Mouse (Mus musculus) lung, embryonic 16.5 days (tissue): ENCODE data around the gene Usp54. TPM values are rescaled to one million over a fixed set of nuclear protein-coding genes. Genes with fewer than 3 reads are reported as not detected.
A peak's percentile ranks its signal among the peaks of the same experiment; 100 is the strongest.

ENCODE experiments used
- ATAC-seq: fragments of 200-750 bp; cut with Nextera tagmentation; 2 replicates; pipeline ENCODE4 v1.8.0; 2017; ENCODE audit warnings: low read depth, mild to moderate bottlenecking, moderate library complexity
- H3K27ac ChIP-seq: fragments of 300-500 bp; sonication (generic); 2 replicates; pipeline ENCODE4 v1.5.1; 2014; ENCODE audit warnings: mild to moderate bottlenecking, control low read depth, low read length
- H3K27me3 ChIP-seq: fragments of 300-500 bp; sonication (generic); 2 replicates; pipeline ENCODE4 v1.6.1; 2014; ENCODE audit warnings: low read depth, low read length, mixed read lengths; ENCODE audit not compliant: control insufficient read depth, insufficient read depth
- H3K36me3 ChIP-seq: fragments of 300-500 bp; sonication (generic); 2 replicates; pipeline ENCODE4 v1.6.1; 2014; ENCODE audit warnings: low read length; ENCODE audit not compliant: control insufficient read depth, insufficient read depth
- H3K4me1 ChIP-seq: fragments of 300-500 bp; sonication (generic); replicated peaks from 2 replicates; pipeline ENCODE4 v1.6.1; 2014; ENCODE audit warnings: low read length, mixed read lengths; ENCODE audit not compliant: control insufficient read depth, insufficient read depth
- H3K4me2 ChIP-seq: fragments of 300-500 bp; sonication (generic); 2 replicates; pipeline ENCODE4 v1.6.1; 2014; ENCODE audit warnings: low read depth, low read length, control low read depth
- H3K4me3 ChIP-seq: fragments of 300-500 bp; sonication (generic); 2 replicates; pipeline ENCODE4 v1.5.1; 2014; ENCODE audit warnings: mild to moderate bottlenecking, low read length, control low read depth
- H3K9ac ChIP-seq: fragments of 300-500 bp; sonication (generic); 2 replicates; pipeline ENCODE4 v1.6.1; 2014; ENCODE audit warnings: low read length, control low read depth
- H3K9me3 ChIP-seq: fragments of 300-500 bp; sonication (generic); 2 replicates; pipeline ENCODE4 v1.6.1; 2016; ENCODE audit warnings: low read length; ENCODE audit not compliant: control insufficient read depth
- WGBS: fragments of 180-500 bp; shearing (Covaris S2); extraction: QIAGEN DNeasy Blood & Tissue Kit; methylation state at CpG from one replicate; pipeline ENCODE4 v1.1.7; 2014; 5-methylcytosine and 5-hydroxymethylcytosine counted together
- polyA plus RNA-seq: library from polyadenylated mRNA; unstranded; fragments of >200 nt; fragmentation: Nextera tagmentation; extraction: Ambion mirVana; gene quantifications from 2 replicates; pipeline ENCODE4 v1.2.1, GENCODE M21; 2015

Usp54 gene
- polyA plus RNA-seq, 1 experiment from 2014 or later, result 8.1 TPM

DNA sequence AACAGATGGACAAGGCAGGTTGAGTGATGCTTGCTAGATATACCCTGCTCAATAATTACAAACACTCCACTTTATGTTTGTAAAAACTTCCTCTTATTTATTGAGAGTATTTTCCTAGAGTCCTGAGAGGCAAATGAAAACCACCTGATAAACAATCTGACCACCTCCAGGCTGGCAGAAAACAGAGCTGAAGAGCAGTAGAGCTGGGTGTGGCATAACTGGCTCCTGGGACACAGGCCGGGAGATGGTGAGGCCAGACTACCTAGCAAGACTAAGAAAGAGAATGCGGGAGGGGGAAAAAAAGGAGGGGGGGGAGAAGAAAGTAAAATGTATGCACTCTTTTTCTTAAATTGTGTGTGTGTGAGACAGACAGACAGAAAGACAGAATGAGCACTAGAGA, 18.5 kb downstream of the Usp54 start:
- no peaks in the 10 kb centered on the region for H3K36me3 ChIP-seq
- no peaks in the 10 kb centered on the region for H3K4me1 ChIP-seq
- no peak overlapping the region for H3K4me2 ChIP-seq
- no peak overlapping the region for H3K4me3 ChIP-seq
- H3K27me3 ChIP-seq, result no peaks in the 10 kb centered on the region
- no peak overlapping the region for H3K9ac ChIP-seq
- no peak for ATAC-seq
- 81% methylated on average over 2 of the region's 2 CpGs for WGBS
- H3K27ac ChIP-seq, result no peak overlapping the region
- no peaks in the 10 kb centered on the region for H3K9me3 ChIP-seq

GRCm38 (mm10) chr14:20621903-20622302, 19.0 kb downstream of the Usp54 start:
- 83% methylated on average over 2 of the region's 2 CpGs for WGBS
- H3K27me3 ChIP-seq, result no peaks in the 10 kb centered on the region
- no peaks in the 10 kb centered on the region for H3K9me3 ChIP-seq
- no peak for ATAC-seq
- H3K4me3 ChIP-seq, result no peak overlapping the region
- no peaks in the 10 kb centered on the region for H3K36me3 ChIP-seq
- no peaks in the 10 kb centered on the region; the same call in 1 of the 2 replicates for H3K4me1 ChIP-seq
- no peak overlapping the region for H3K27ac ChIP-seq
- H3K4me2 ChIP-seq, result no peak overlapping the region
- H3K9ac ChIP-seq, result no peak overlapping the region

DNA sequence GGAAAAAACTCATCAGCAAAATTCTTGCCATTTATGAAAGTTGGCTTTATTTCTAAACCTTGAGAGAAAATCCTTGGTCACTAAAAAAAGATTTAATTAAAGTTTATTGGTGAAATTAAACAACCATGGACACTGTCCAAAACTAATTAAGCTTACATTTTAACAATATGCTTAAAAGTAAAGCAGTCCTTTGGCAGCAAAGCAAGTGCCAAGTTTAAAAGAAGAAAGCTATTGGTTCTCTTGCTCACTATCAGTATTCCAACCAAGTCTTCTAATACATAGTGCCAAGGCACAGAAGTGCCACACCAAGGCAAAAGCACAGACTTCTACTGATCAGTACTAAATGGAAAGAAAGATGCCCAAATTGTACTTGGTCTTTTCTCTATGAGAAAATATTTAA, 21.7 kb downstream of the Usp54 start:
- no peak for ATAC-seq
- no peaks in the 10 kb centered on the region for H3K9me3 ChIP-seq
- H3K4me1 ChIP-seq, result no peaks in the 10 kb centered on the region; the same call in 1 of the 2 replicates
- H3K9ac ChIP-seq, result no peak overlapping the region
- no peak overlapping the region for H3K4me2 ChIP-seq
- no peaks in the 10 kb centered on the region for H3K36me3 ChIP-seq
- no peak overlapping the region for H3K27ac ChIP-seq
- H3K4me3 ChIP-seq, result no peak overlapping the region
- no peaks in the 10 kb centered on the region for H3K27me3 ChIP-seq

DNA sequence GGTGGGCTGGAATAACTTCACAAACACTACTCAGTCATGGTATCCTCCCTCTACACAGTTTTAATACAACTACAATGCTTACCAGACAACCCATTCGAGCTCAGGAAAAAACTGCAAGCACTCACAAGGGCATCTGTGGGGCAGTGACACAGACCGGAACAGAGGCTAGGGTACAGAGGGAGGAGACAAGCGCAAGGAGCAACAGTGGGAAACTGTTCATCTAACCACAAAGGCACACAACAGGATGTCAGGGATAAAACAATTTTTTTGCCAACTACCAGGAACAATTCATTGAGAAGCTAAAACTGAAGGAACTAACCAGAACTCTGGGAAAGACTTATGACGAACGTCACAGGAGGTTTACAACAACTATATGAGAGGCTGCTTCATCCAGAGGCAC, 22.7 kb downstream of the Usp54 start:
- no peak; the same call in 1 of the 2 replicates for ATAC-seq
- no peak overlapping the region for H3K9ac ChIP-seq
- 69% methylated on average over 5 of the region's 5 CpGs for WGBS
- no peak overlapping the region for H3K4me3 ChIP-seq
- no peaks in the 10 kb centered on the region for H3K9me3 ChIP-seq
- no peaks in the 10 kb centered on the region; the same call in 1 of the 2 replicates for H3K4me1 ChIP-seq
- no peak overlapping the region for H3K27ac ChIP-seq
- no peaks in the 10 kb centered on the region for H3K27me3 ChIP-seq
- H3K36me3 ChIP-seq, result no peaks in the 10 kb centered on the region
- H3K4me2 ChIP-seq, result no peak overlapping the region

- Histone ChIP-seq H3K4me3 (no peak overlapping the region), H3K4me2 (no peak overlapping the region), H3K9me3 (no peaks in the 10 kb centered on the region), H3K36me3 (no peaks in the 10 kb centered on the region), H3K27me3 (no peaks in the 10 kb centered on the region), H3K27ac (no peak overlapping the region), H3K4me1 (no peaks in the 10 kb centered on the region; the same call in 1 of the 2 replicates), H3K9ac (no peak overlapping the region)
- WGBS, result 24% methylated on average over 2 of the region's 2 CpGs
- ATAC-seq, result no peak
These were observed 24.4 kb downstream of the Usp54 start for GRCm38 (mm10) chr14:20616421-20616820.

- WGBS, result 98% methylated on average over 2 of the region's 2 CpGs
- peaks cover 2% of the 10 kb centered on the region; the same call in 1 of the 2 replicates for H3K4me1 ChIP-seq
- H3K27me3 ChIP-seq, result no peaks in the 10 kb centered on the region
- H3K27ac ChIP-seq, result no peak overlapping the region
- no peak overlapping the region for H3K4me2 ChIP-seq
- H3K9me3 ChIP-seq, result no peaks in the 10 kb centered on the region
- no peak overlapping the region for H3K9ac ChIP-seq
- H3K36me3 ChIP-seq, result no peaks in the 10 kb centered on the region
- no peak overlapping the region for H3K4me3 ChIP-seq
- ATAC-seq, result no peak
These were observed 25.8 kb downstream of the Usp54 start for GRCm38 (mm10) chr14:20615075-20615474.

- Histone ChIP-seq H3K27ac (no peak overlapping the region), H3K4me1 (peaks cover 2% of the 10 kb centered on the region; the same call in 1 of the 2 replicates), H3K9ac (no peak overlapping the region), H3K4me3 (no peak overlapping the region), H3K9me3 (no peaks in the 10 kb centered on the region), H3K36me3 (no peaks in the 10 kb centered on the region), H3K4me2 (no peak overlapping the region), H3K27me3 (no peaks in the 10 kb centered on the region)
- WGBS, result 96% methylated on average over 1 of the region's 1 CpGs
- no peak for ATAC-seq
These were observed 28.0 kb downstream of the Usp54 start for GRCm38 (mm10) chr14:20612820-20613219.

DNA sequence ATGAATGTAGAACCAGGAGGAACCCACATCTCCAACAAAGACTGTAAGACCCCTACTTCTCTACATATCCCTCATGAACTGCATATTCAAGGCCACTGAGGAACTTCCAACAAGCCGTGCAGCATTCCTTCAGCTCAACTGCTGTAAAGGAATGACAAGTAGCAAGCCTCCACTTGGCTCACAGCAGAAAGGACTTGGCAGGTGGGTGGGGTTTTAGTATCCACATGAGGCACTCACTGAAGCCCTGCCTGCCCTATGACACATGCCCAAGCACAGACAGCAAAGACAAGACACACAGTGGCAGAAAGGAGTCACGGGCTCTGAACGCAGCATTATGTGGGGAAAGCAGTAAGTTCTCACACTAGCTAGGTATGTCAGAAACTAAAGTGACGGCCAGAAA, 30.7 kb downstream of the Usp54 start:
- no peak overlapping the region; the same call in 1 of the 2 replicates for H3K4me3 ChIP-seq
- WGBS, result 49% methylated on average over 4 of the region's 4 CpGs
- peak; percentile 85 for ATAC-seq
- no peaks in the 10 kb centered on the region for H3K27me3 ChIP-seq
- no peak overlapping the region for H3K9ac ChIP-seq
- no peaks in the 10 kb centered on the region for H3K36me3 ChIP-seq
- H3K9me3 ChIP-seq, result no peaks in the 10 kb centered on the region
- H3K27ac ChIP-seq, result peak overlapping the region; percentile 65
- peak overlapping the region; percentile 27; the same call in 1 of the 2 replicates for H3K4me2 ChIP-seq
- peaks cover 12% of the 10 kb centered on the region for H3K4me1 ChIP-seq

GRCm38 (mm10) chr14:20609519-20609918, 31.3 kb downstream of the Usp54 start:
- peak; percentile 15; the same call in 1 of the 2 replicates for ATAC-seq
- 56% methylated on average over 3 of the region's 3 CpGs for WGBS
- peak overlapping the region; percentile 35; the same call in 1 of the 2 replicates for H3K27ac ChIP-seq
- no peak overlapping the region for H3K4me3 ChIP-seq
- no peaks in the 10 kb centered on the region for H3K36me3 ChIP-seq
- H3K27me3 ChIP-seq, result no peaks in the 10 kb centered on the region
- no peaks in the 10 kb centered on the region for H3K9me3 ChIP-seq
- no peak overlapping the region for H3K4me2 ChIP-seq
- H3K9ac ChIP-seq, result no peak overlapping the region
- peaks cover 12% of the 10 kb centered on the region for H3K4me1 ChIP-seq
